Mouse (Mus musculus): ENCODE measurements around the gene Gp9. TPM values are rescaled to one million over a fixed set of nuclear protein-coding genes. Genes with fewer than 3 reads are reported as not detected.
"Not testable (repeated sequence)": the region's sequence is repeated elsewhere in the genome, so short reads cannot be mapped to it uniquely, and the experiment has no call there.

The Gp9 gene
- total RNA-seq, 2 experiments from 2014 or later = not detected

- DNase-seq = no peak
- intact Hi-C loops (cut with DNase I) = no loop called here
These were observed 29.3 kb upstream of the Gp9 start for GRCm38 (mm10) chr6:87748531-87748930.

GRCm38 (mm10) chr6:87750184-87750910 is 27.5 kb upstream of the Gp9 start:
- intact Hi-C loops (cut with DNase I) = no loop called here
- no peak for DNase-seq

- intact Hi-C loops (cut with DNase I) = no loop called here
- no peak for DNase-seq
These were observed 26.3 kb upstream of the Gp9 start for GRCm38 (mm10) chr6:87751574-87751973.

GRCm38 (mm10) chr6:87755196-87755595 is 22.7 kb upstream of the Gp9 start:
- intact Hi-C loops (cut with DNase I) = no loop called here
- DNase-seq = no peak

- intact Hi-C loops (cut with DNase I) = no loop called here
These were observed 21.0 kb upstream of the Gp9 start for GRCm38 (mm10) chr6:87756896-87757295.

GRCm38 (mm10) chr6:87759404-87759803 is 18.5 kb upstream of the Gp9 start:
- intact Hi-C loops (cut with DNase I) = no loop called here
- no peak for DNase-seq

More at GRCm38 (mm10) chr6:87756896-87757295, 21.0 kb upstream of the Gp9 start:
- DNase-seq = no peak

- intact Hi-C loops (cut with DNase I) = loop anchor here (5.0 to 10.0 kb wide), 2 partner anchors 57 to 225 kb away; partner anchors contain the start of gene H1fx
- DNase-seq = no peak
These were observed 18.0 kb upstream of the Gp9 start for GRCm38 (mm10) chr6:87759850-87760249.

GRCm38 (mm10) chr6:87762161-87762560 is 15.7 kb upstream of the Gp9 start:
- no peak for DNase-seq
- intact Hi-C loops (cut with DNase I) = loop anchor here (5.0 to 10.0 kb wide), 2 partner anchors 55 to 223 kb away; partner anchors contain the start of gene H1fx

GRCm38 (mm10) chr6:87763376-87764280 is 14.2 kb upstream of the Gp9 start:
- intact Hi-C loops (cut with DNase I) = loop anchor here (5.0 to 10.0 kb wide), 2 partner anchors 54 to 221 kb away; partner anchors contain the start of gene H1fx
- no peak for DNase-seq

- intact Hi-C loops (cut with DNase I) = loop anchor here (5.0 to 10.0 kb wide), 2 partner anchors 53 to 221 kb away; partner anchors contain the start of gene H1fx
These were observed 13.6 kb upstream of the Gp9 start for GRCm38 (mm10) chr6:87764296-87764695.

GRCm38 (mm10) chr6:87770626-87771025 is 7.2 kb upstream of the Gp9 start:
- intact Hi-C loops (cut with DNase I) = no loop called here
- no peak for DNase-seq

More at GRCm38 (mm10) chr6:87764296-87764695, 13.6 kb upstream of the Gp9 start:
- not testable (repeated sequence) for DNase-seq

GRCm38 (mm10) chr6:87774466-87774865 is 3.4 kb upstream of the Gp9 start:
- intact Hi-C loops (cut with DNase I) = no loop called here
- DNase-seq = no peak

GRCm38 (mm10) chr6:87774909-87775308 is 3.0 kb upstream of the Gp9 start:
- intact Hi-C loops (cut with DNase I) = no loop called here

GRCm38 (mm10) chr6:87775588-87776245 is 2.2 kb upstream of the Gp9 start:
- DNase-seq = no peak
- intact Hi-C loops (cut with DNase I) = no loop called here

More at GRCm38 (mm10) chr6:87774909-87775308, 3.0 kb upstream of the Gp9 start:
- no peak for DNase-seq

GRCm38 (mm10) chr6:87776663-87777062 is 1.2 kb upstream of the Gp9 start:
- intact Hi-C loops (cut with DNase I) = no loop called here

GRCm38 (mm10) chr6:87778294-87779173 is 662 bp downstream of the Gp9 start:
- no peak for DNase-seq
- intact Hi-C loops (cut with DNase I) = no loop called here

More at GRCm38 (mm10) chr6:87776663-87777062, 1.2 kb upstream of the Gp9 start:
- DNase-seq = no peak

- no peak for DNase-seq
- intact Hi-C loops (cut with DNase I) = no loop called here
These were observed 1.6 kb downstream of the Gp9 start for GRCm38 (mm10) chr6:87779174-87780165.
